Mouse (Mus musculus): ENCODE data around the gene Trpc4. TPM values are rescaled to one million over a fixed set of nuclear protein-coding genes. Genes with fewer than 3 reads are reported as not detected.
A peak's percentile ranks its signal among the peaks of the same experiment; 100 is the strongest.

The Trpc4 gene
- 2.3 and 2.5 TPM in 2 replicates for polyA plus RNA-seq (2016; fragmentation: Nextera tagmentation; extraction: Ambion mirVana)

GRCm38 (mm10) chr3:54155639-54156315 is at the start of gene Trpc4:
TSS of gene Trpc4 (plus strand) at chr3:54156035.
- Histone ChIP-seq H3K4me2 (peak within 1 kb of the TSS; percentile 98), H3K4me3 (replicated peaks) (peak within 1 kb of the TSS; percentile 55), H3K27me3 (peaks cover 26% of the 10 kb centered on the region), H3K27ac (no peak within 1 kb of the TSS), H3K36me3 (replicated peaks) (no peaks in the 10 kb centered on the region), H3K9ac (peak within 1 kb of the TSS; percentile 54), H3K9me3 (no peaks in the 10 kb centered on the region), H3K4me1 (peaks cover 25% of the 10 kb centered on the region)
- 0% methylated on average over 35 of the region's 36 CpGs for WGBS
- peak; percentile 82 for ATAC-seq (ENCODE audit: low FRiP score)

DNA sequence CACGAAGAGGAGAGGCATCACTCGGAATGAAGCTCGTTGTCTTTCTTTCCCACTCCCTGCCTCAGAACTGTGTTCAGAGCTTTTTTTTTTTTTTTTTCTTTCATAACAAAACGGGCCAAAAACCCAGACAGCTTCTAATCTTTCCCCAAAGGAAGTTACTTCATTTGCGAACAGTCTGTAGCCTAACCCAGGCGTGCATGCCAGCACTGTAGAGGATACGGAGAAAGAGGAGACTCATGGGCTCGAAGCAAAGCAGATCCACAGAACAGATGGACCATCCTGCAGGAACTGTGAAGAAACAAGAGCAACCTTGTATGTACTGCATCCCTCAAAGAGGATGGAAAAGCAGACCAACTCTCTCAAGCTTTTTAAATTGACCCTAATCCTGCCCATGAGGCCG is 44.3 kb upstream of the Trpc4 start:
- no peak overlapping the region for H3K4me3 ChIP-seq (replicated peaks)
- no peak overlapping the region for H3K9ac ChIP-seq
- no peaks in the 10 kb centered on the region for H3K27me3 ChIP-seq
- H3K27ac ChIP-seq: no peak overlapping the region
- no peaks in the 10 kb centered on the region for H3K4me1 ChIP-seq
- H3K4me2 ChIP-seq: no peak overlapping the region
- 85% methylated on average over 9 of the region's 9 CpGs for WGBS
- ATAC-seq (ENCODE audit: low FRiP score): no peak
- no peaks in the 10 kb centered on the region for H3K9me3 ChIP-seq
- H3K36me3 ChIP-seq (replicated peaks): no peaks in the 10 kb centered on the region

DNA sequence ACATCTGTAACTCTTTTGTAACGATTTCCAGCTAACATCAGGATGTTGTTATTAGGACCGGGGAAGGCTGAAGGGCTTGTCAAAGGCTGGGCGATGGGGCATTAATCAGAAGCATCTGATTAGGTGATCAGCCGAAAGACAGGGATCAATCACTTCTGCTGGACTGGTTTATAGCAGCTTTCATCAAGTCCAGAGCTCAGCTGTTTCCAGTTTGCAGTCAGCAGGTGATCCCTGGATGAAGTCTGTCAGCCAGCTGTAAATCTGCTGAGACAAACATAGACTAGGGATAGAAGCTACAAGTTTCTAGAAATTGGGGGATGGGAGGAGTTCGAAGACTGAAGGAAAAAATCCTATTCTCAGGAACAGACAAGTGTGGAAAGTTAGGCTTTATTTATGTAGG is 20.5 kb upstream of the Trpc4 start:
- no peaks in the 10 kb centered on the region for H3K9me3 ChIP-seq
- H3K4me1 ChIP-seq: no peaks in the 10 kb centered on the region
- no peak for ATAC-seq (ENCODE audit: low FRiP score)
- no peaks in the 10 kb centered on the region for H3K27me3 ChIP-seq
- H3K27ac ChIP-seq: no peak overlapping the region
- no peaks in the 10 kb centered on the region for H3K36me3 ChIP-seq (replicated peaks)
- H3K4me2 ChIP-seq: no peak overlapping the region
- H3K9ac ChIP-seq: no peak overlapping the region
- H3K4me3 ChIP-seq (replicated peaks): no peak overlapping the region
- 82% methylated on average over 5 of the region's 5 CpGs for WGBS

GRCm38 (mm10) chr3:54141376-54141775 is 14.5 kb upstream of the Trpc4 start:
- 0 out of 2 replicates have a peak, but pooled peaks cover 4% of the 10 kb centered on the region for H3K4me1 ChIP-seq
- H3K36me3 ChIP-seq (replicated peaks): no peaks in the 10 kb centered on the region
- H3K27me3 ChIP-seq: no peaks in the 10 kb centered on the region
- no peak overlapping the region for H3K9ac ChIP-seq
- H3K4me3 ChIP-seq (replicated peaks): no peak overlapping the region
- no peak overlapping the region for H3K4me2 ChIP-seq
- no peak overlapping the region for H3K27ac ChIP-seq
- H3K9me3 ChIP-seq: no peaks in the 10 kb centered on the region
- no peak for ATAC-seq (ENCODE audit: low FRiP score)
- WGBS: 90% methylated on average over 2 of the region's 2 CpGs

- no peaks in the 10 kb centered on the region for H3K36me3 ChIP-seq (replicated peaks)
Measured at GRCm38 (mm10) chr3:54154844-54155638, 794 bp upstream of the Trpc4 start.

DNA sequence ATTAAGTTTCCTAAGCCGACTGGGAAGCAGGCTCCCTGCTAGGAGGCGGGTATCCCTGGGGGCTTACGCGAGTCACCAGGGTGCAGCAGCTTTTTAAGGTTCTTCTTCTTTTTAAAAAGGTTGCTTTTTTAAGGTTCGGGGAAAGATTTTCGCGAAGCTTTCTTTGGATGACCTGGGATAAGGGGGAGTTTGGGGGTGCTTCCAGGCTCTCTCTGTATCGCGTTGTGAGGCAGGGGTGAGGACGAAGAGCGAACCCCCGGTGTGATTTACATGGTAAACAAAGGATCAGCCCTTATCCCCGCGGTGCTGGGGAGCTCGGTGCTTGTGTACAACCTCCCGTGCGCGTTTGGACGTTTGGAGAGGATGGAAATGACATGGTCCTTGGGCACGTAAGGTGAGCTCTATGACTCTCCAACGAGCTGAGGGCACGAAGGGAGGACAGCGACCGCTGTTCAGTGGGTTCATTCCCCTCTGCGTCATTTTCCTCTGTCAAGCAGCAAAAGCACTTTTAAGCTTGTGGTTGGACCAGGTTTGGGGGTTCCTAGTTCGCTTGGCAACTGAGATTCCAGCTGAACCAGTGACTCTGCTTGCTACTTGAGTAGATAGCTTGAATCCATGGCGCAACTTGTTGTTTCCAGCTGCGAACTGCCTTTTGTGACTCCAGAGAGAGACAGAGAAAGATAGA is 623 bp downstream of the Trpc4 start:
- H3K27ac ChIP-seq: no peak overlapping the region
- peak overlapping the region; percentile 54 for H3K9ac ChIP-seq
- H3K4me3 ChIP-seq (replicated peaks): peak overlapping the region; percentile 55
- ATAC-seq (ENCODE audit: low FRiP score): peak; percentile 42; the same call in 1 of the 2 replicates
- H3K4me2 ChIP-seq: peak overlapping the region; percentile 98
- H3K36me3 ChIP-seq (replicated peaks): no peaks in the 10 kb centered on the region
- WGBS: under 1% methylated on average over 28 of the region's 28 CpGs
- H3K4me1 ChIP-seq: peaks cover 25% of the 10 kb centered on the region
- H3K9me3 ChIP-seq: no peaks in the 10 kb centered on the region
- H3K27me3 ChIP-seq: peaks cover 26% of the 10 kb centered on the region

More at GRCm38 (mm10) chr3:54154844-54155638, 794 bp upstream of the Trpc4 start:
- Histone ChIP-seq H3K9ac (no peak overlapping the region), H3K4me3 (replicated peaks) (peak overlapping the region; percentile 55), H3K27ac (no peak overlapping the region), H3K9me3 (no peaks in the 10 kb centered on the region), H3K4me2 (peak overlapping the region; percentile 98), H3K27me3 (peaks cover 26% of the 10 kb centered on the region), H3K4me1 (peaks cover 25% of the 10 kb centered on the region)
- WGBS: 4% methylated on average over 16 of the region's 16 CpGs
- peak; percentile 90 for ATAC-seq (ENCODE audit: low FRiP score)

- Histone ChIP-seq H3K9ac (no peak overlapping the region), H3K27me3 (no peaks in the 10 kb centered on the region), H3K36me3 (replicated peaks) (no peaks in the 10 kb centered on the region), H3K4me3 (replicated peaks) (no peak overlapping the region), H3K9me3 (no peaks in the 10 kb centered on the region), H3K27ac (no peak overlapping the region), H3K4me1 (no peaks in the 10 kb centered on the region), H3K4me2 (no peak overlapping the region)
- no peak for ATAC-seq (ENCODE audit: low FRiP score)
Measured at GRCm38 (mm10) chr3:54170701-54171100, 14.9 kb downstream of the Trpc4 start.

GRCm38 (mm10) chr3:54177296-54177695 is 21.5 kb downstream of the Trpc4 start:
- H3K4me1 ChIP-seq: no peaks in the 10 kb centered on the region
- no peak overlapping the region for H3K4me2 ChIP-seq
- no peak overlapping the region for H3K4me3 ChIP-seq (replicated peaks)
- no peak for ATAC-seq (ENCODE audit: low FRiP score)
- no peak overlapping the region for H3K27ac ChIP-seq
- peaks cover 4% of the 10 kb centered on the region; the same call in 1 of the 2 replicates for H3K9me3 ChIP-seq
- H3K9ac ChIP-seq: no peak overlapping the region
- no peaks in the 10 kb centered on the region for H3K36me3 ChIP-seq (replicated peaks)
- 98% methylated on average over 1 of the region's 1 CpGs for WGBS
- no peaks in the 10 kb centered on the region for H3K27me3 ChIP-seq

- no peak for ATAC-seq (ENCODE audit: low FRiP score)
- H3K4me3 ChIP-seq (replicated peaks): no peak overlapping the region
- 88% methylated on average over 6 of the region's 6 CpGs for WGBS
Measured at GRCm38 (mm10) chr3:54190932-54191668, 35.3 kb downstream of the Trpc4 start.

GRCm38 (mm10) chr3:54201231-54201630 is 45.4 kb downstream of the Trpc4 start:
- Histone ChIP-seq H3K36me3 (replicated peaks) (no peaks in the 10 kb centered on the region), H3K9me3 (no peaks in the 10 kb centered on the region), H3K4me3 (replicated peaks) (no peak overlapping the region), H3K27me3 (no peaks in the 10 kb centered on the region), H3K9ac (no peak overlapping the region), H3K4me2 (no peak overlapping the region), H3K4me1 (no peaks in the 10 kb centered on the region), H3K27ac (no peak overlapping the region)
- 85% methylated on average over 5 of the region's 5 CpGs for WGBS
- no peak for ATAC-seq (ENCODE audit: low FRiP score)

More at GRCm38 (mm10) chr3:54190932-54191668, 35.3 kb downstream of the Trpc4 start:
- H3K27me3 ChIP-seq: no peaks in the 10 kb centered on the region
- no peaks in the 10 kb centered on the region for H3K9me3 ChIP-seq
- no peaks in the 10 kb centered on the region for H3K4me1 ChIP-seq
- H3K4me2 ChIP-seq: no peak overlapping the region
- H3K27ac ChIP-seq: no peak overlapping the region
- H3K9ac ChIP-seq: no peak overlapping the region
- no peaks in the 10 kb centered on the region for H3K36me3 ChIP-seq (replicated peaks)

- Histone ChIP-seq H3K27me3 (no peaks in the 10 kb centered on the region), H3K36me3 (replicated peaks) (no peaks in the 10 kb centered on the region), H3K27ac (no peak overlapping the region), H3K9ac (no peak overlapping the region), H3K4me2 (no peak overlapping the region), H3K4me1 (no peaks in the 10 kb centered on the region), H3K4me3 (replicated peaks) (no peak overlapping the region), H3K9me3 (no peaks in the 10 kb centered on the region)
- ATAC-seq (ENCODE audit: low FRiP score): no peak
- WGBS: 87% methylated on average over 5 of the region's 5 CpGs
Measured at GRCm38 (mm10) chr3:54204386-54204785, 48.6 kb downstream of the Trpc4 start.

GRCm38 (mm10) chr3:54210112-54210511 is 54.3 kb downstream of the Trpc4 start:
- H3K9ac ChIP-seq: no peak overlapping the region
- H3K27ac ChIP-seq: no peak overlapping the region
- no peaks in the 10 kb centered on the region for H3K36me3 ChIP-seq (replicated peaks)
- H3K4me2 ChIP-seq: no peak overlapping the region
- no peaks in the 10 kb centered on the region for H3K27me3 ChIP-seq
- H3K9me3 ChIP-seq: no peaks in the 10 kb centered on the region
- no peak overlapping the region for H3K4me3 ChIP-seq (replicated peaks)
- ATAC-seq (ENCODE audit: low FRiP score): no peak
- WGBS: 72% methylated on average over 3 of the region's 3 CpGs
- H3K4me1 ChIP-seq: no peaks in the 10 kb centered on the region
